Mouse (Mus musculus): ENCODE measurements around the gene Tigd4.

The Tigd4 gene

GRCm38 (mm10) chr3:84610183-84610710 lies 16.9 kb downstream of the Tigd4 start:
- no peak for ATAC-seq (ENCODE audit: low TSS enrichment)

DNA sequence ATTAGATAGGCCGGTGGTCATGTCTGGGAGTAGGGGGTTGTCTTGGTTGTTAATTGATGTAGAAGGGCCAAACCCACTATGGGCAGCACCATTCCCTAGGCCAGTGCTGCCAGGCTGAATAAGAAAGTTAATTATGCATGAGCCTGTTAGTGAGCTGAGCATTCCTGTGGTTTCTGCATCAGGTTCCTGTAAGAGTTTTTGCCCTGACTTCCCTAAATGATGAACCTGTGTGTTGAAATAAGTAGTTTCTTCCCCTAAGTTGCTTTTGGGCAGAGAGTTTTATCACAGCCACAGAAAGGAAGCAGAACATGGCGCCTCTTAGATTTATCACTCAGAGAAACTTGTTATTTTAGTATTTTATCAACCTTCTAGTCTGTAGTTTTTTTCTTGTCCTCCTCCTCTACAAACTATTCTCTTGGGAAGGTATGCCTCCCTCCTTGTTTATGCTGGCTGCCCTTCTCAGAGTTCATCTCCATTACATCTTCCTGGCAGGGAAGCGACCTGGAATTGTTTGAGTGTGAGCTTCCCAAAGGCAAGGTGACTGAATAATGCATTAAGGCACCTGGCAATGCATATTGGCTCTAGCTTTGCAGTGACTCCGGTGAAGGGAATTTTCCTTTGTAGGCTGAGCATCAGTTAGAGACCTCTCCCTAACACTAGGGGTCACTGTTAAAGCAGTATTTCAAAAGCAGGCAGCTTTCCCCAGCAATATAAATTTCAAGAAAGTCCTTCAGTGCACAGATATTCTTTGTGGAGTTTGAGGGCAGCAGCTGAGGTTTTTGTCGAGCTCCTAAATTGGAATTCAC lies 21.9 kb downstream of the Tigd4 start:
- ATAC-seq (ENCODE audit: low TSS enrichment): peak; percentile 97

DNA sequence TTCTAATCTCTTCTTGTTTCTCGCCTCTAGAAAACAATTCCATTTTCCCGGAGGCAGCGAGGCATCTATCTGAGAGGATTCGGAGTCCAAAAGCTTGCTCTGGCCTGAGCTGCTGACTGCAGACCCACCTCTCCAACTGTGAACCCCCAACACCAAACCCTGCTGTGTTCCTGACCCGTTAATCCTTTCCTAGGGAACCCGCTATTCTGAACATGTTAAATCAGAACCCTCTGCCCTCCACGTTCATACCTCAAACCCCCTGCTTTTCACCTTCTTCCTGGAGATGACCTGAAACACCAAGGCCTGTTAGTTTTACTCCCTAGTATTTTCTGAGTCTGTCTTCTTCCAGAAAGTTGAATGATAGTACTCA lies 22.5 kb downstream of the Tigd4 start:
- ATAC-seq (ENCODE audit: low TSS enrichment): no peak

GRCm38 (mm10) chr3:84618627-84619026 lies 25.3 kb downstream of the Tigd4 start:
- no peak for ATAC-seq (ENCODE audit: low TSS enrichment)

DNA sequence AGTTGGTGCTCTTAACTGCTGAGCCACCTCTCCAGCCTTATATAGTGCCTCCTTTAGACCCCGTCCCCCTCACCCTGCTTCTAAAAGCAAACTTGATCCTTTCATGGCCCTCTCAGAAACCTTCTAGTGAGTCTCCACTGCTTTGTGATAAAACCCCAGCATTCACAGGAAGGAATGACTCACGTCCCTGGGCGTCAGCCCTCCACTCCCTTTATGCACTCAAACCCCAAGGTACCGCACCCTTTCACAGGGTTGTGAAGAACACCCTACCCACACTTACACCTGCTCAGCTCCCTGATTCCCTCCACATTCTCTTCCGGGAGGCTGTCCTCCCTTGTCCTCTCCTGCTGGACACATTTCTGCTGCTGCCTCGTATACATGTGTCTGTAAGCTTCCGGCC lies 25.7 kb downstream of the Tigd4 start:
- ATAC-seq (ENCODE audit: low TSS enrichment): no peak

DNA sequence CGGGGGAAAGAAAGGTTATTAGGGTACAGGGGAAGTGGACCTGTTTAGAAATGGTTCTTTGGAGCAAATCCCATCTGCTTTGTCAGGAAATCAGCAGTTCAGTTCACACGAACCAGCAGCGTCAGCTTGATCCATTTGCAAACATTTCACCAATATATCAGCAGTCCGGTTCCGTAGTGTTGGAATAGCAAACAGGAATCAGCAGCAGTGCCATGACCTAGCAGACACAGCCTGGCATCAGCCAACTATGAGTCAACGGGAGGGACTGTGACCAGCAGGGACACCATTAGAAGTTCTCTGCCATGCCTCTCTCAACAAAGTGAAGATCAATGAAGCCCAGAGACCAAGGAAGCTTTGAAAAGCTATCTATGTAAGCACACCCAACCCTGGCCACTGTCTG lies 26.4 kb downstream of the Tigd4 start:
- ATAC-seq (ENCODE audit: low TSS enrichment): no peak

GRCm38 (mm10) chr3:84622026-84622425 lies 28.7 kb downstream of the Tigd4 start:
- no peak for ATAC-seq (ENCODE audit: low TSS enrichment)

DNA sequence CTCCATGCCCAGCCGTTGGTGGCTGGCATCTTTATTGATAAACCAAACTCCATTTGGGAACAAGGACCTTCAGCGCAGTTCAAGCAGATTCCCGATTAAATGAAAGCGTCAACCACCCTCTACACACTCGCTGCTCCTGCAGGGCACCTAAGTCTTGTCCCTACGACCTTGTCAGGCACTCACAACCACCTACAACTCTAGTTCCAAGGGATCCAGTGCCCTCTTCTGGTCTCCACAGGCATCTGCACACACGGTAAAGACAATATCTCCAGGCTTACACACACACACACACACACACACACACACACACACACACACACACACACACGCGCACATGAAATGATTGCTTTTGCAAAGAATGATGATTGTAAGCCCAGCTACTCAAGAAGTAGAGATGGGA lies 38.2 kb downstream of the Tigd4 start:
- ATAC-seq (ENCODE audit: low TSS enrichment): no peak

DNA sequence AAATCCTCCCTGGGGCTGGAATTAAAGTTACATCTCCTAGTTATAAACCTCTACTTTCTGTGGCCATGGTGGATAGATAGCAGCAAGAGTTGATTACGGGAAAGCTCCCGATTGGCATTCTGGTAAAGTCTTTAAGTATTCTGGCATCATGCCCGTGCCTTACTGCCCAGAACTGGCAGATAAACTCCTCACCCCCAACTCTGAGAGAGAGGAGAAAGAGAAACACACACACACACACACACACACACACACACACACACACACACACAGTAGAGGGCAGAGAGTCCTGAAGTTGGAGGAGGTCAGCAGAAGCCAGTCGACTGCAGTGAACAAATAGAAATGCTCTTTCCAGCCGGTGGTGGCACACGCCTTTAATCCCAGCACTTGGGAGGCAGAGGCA lies 43.7 kb downstream of the Tigd4 start:
- no peak for ATAC-seq (ENCODE audit: low TSS enrichment)

- ATAC-seq (ENCODE audit: low TSS enrichment): no peak
Observed at GRCm38 (mm10) chr3:84637890-84638578, 44.7 kb downstream of the Tigd4 start.

- no peak for ATAC-seq (ENCODE audit: low TSS enrichment)
Observed at GRCm38 (mm10) chr3:84638858-84639257, 45.5 kb downstream of the Tigd4 start.

DNA sequence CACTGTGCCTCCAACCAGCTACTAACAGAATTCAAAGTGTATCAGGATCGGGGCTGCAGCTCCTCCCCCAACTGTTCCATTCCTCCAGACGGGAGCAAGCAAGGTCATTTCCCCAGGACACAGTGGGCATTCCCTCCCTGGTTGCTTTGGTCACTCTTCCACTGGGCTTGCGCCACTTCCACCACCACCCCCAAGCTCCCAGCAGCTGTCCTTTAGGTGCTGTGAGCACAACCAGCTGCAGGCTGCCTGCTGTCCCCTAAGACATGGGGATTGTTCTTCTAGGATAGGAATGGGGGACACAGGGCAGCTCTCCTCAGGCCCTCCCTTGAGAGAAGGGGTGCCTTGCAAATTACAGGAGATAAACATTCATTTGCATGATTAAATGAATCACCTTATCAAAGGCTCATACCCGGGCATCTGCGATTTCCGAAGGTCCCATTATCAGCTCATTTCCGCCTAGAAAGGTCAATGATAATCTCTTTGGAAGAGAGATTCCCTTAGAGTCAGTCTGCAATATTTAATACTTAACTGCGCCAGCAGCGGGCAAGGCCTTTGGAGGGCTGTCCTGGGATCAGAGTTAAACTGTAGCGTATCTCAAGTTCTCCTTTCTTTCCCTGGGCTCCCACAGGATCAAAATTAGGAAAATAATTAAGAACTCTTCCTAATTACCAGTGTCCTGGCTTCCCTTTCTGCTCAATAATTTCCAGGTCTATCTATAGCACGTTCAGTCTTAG lies 46.6 kb downstream of the Tigd4 start:
- ATAC-seq (ENCODE audit: low TSS enrichment): no peak

- no peak for ATAC-seq (ENCODE audit: low TSS enrichment)
Observed at GRCm38 (mm10) chr3:84640536-84640935, 47.2 kb downstream of the Tigd4 start.

DNA sequence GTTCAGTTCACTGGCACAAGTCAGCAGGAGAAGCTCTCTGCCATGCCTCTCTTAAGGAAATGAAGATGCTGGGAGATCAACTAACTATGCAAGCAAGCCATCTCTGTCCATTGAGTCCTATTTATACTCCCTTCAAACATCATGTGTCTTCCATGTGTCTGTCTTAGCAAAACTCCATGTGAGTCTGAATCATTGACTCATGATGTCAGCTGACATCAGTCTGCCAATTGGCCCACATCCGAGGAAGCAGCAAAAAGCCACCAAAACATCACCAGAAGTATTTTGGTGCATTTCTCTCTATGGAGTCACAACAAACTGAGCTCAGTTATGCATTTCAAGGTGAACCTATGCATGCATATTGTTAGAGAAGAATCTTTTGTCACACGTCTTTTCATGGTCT lies 48.0 kb downstream of the Tigd4 start:
- no peak for ATAC-seq (ENCODE audit: low TSS enrichment)

GRCm38 (mm10) chr3:84642942-84643341 lies 49.6 kb downstream of the Tigd4 start:
- ATAC-seq (ENCODE audit: low TSS enrichment): no peak

GRCm38 (mm10) chr3:84645156-84646006 lies 52.0 kb downstream of the Tigd4 start:
- ATAC-seq (ENCODE audit: low TSS enrichment): no peak

- no peak for ATAC-seq (ENCODE audit: low TSS enrichment)
Observed at GRCm38 (mm10) chr3:84646007-84646290, 52.6 kb downstream of the Tigd4 start.

GRCm38 (mm10) chr3:84646331-84646845 lies 53.0 kb downstream of the Tigd4 start:
- no peak for ATAC-seq (ENCODE audit: low TSS enrichment)

All from frontal cortex, adult (tissue).